Mouse (Mus musculus) liver, adult 2 months (tissue): ENCODE results near the gene Il13. TPM values are rescaled to one million over a fixed set of nuclear protein-coding genes. Genes with fewer than 3 reads are reported as not detected.

Source experiments
- DNase-seq: peaks from one replicate; pipeline ENCODE4 v3.0.0-alpha.2; 2011; ENCODE audit warnings: low read depth, low spot score; ENCODE audit errors: extremely low read depth
- H3K27ac ChIP-seq: fragments of 200-500 bp; replicated peaks from 2 replicates; pipeline ENCODE4 v1.5.1; 2012; ENCODE audit warnings: low read depth, mild to moderate bottlenecking, control low read depth, inconsistent platforms, low read length; ENCODE audit not compliant: insufficient read depth
- H3K27me3 ChIP-seq: fragments of 200-500 bp; 2 replicates; pipeline ENCODE4 v1.6.1; 2012; ENCODE audit warnings: mild to moderate bottlenecking, moderate library complexity, low read length, inconsistent platforms; ENCODE audit not compliant: control insufficient read depth, insufficient read depth
- H3K36me3 ChIP-seq: fragments of 200-500 bp; 2 replicates; pipeline ENCODE4 v1.6.1; 2012; ENCODE audit warnings: low read length, inconsistent platforms; ENCODE audit not compliant: control insufficient read depth, insufficient read depth
- H3K4me1 ChIP-seq: fragments of 200-500 bp; 2 replicates; pipeline ENCODE4 v1.6.1; 2011; ENCODE audit warnings: low read length; ENCODE audit not compliant: control insufficient read depth, insufficient read depth
- H3K4me3 ChIP-seq: fragments of 200-500 bp; 2 replicates; pipeline ENCODE4 v1.5.1; 2011; ENCODE audit warnings: low read depth, mild to moderate bottlenecking, control low read depth, low read length, moderate library complexity; ENCODE audit not compliant: insufficient read depth
- H3K79me2 ChIP-seq: fragments of 200-500 bp; 2 replicates; pipeline ENCODE4 v1.6.1; 2012; ENCODE audit warnings: inconsistent platforms, mild to moderate bottlenecking, low read length, moderate library complexity; ENCODE audit not compliant: control insufficient read depth, insufficient read depth
- H3K9ac ChIP-seq: fragments of 200-500 bp; 2 replicates; pipeline ENCODE4 v1.6.1; 2012; ENCODE audit warnings: low read depth, mild to moderate bottlenecking, control low read depth, inconsistent platforms, low read length
- CTCF ChIP-seq: fragments of 200-500 bp; IDR thresholded peaks from 2 replicates; pipeline ENCODE4 v1.5.1; 2011; ENCODE audit warnings: low read depth, low read length, control low read depth
- POLR2A ChIP-seq: fragments of 200-500 bp; IDR thresholded peaks from 2 replicates; pipeline ENCODE4 v1.6.1; 2011; ENCODE audit warnings: low read length, control low read depth; ENCODE audit not compliant: insufficient read depth; ENCODE audit errors: extremely low read depth
- WGBS: fragments of 180-500 bp; shearing (Covaris S2); methylation state at CpG from one replicate; pipeline ENCODE4 v1.1.7; 2018; 5-methylcytosine and 5-hydroxymethylcytosine counted together
- polyA plus RNA-seq: library from polyadenylated mRNA; depleted of rRNA; stranded (reverse); fragments of >200 nt; gene quantifications from 2 replicates; pipeline ENCODE4 v1.2.3, GENCODE M21; 2012
- total RNA-seq: library from RNA; depleted of rRNA; stranded (reverse); fragments of >200 nt; gene quantifications from 2 replicates; pipeline ENCODE4 v1.2.3, GENCODE M21; 2014

Gene Il13
- total and polyA plus RNA-seq, 2 experiments: not detected

- H3K36me3 ChIP-seq: peaks cover 25% of the 10 kb centered on the region
Observed at GRCm38 (mm10) chr11:53664091-53664490, 29.6 kb upstream of the Il13 start.

DNA sequence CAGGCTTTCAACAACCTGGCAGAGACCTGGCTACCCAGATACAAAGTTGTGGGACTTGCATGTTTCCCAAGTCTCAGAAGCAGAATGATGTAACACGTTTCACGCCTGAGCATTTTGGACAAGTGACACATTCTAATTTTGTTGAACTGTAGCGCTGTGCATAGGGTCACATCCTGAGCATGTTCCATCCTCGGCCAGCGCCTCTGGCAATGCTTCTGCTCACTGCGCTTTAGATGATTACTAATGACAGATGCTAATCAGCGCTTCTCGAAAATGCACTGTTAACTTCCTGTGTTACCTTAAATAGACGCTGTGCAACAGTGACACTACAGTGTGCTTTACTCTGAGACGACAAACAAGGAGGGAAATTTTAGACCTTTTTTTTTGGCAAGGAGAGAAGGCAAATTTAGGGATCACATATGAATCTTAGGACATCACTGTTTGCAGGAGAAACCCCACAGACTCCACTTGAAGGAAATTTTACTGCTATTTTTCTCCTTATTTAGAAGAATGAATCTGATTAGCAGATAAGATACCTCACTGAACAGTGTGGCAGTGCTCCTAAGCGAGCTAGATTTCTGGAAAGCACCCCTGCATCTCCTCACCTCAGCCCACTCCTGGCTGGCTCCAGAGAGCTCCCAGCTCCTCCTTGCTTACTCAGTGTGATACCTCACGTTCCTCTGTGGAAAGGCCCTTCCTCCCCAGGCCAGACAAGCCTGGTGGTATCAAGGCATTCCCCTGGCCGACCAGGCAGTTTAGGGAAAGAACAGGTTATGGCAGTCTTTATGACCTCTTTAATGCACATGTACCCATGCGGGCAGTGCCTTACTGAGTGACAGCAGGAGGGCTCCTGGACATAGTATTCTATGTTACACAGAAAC is 28.5 kb upstream of the Il13 start:
- Histone ChIP-seq H3K9ac (no peak overlapping the region), H3K4me3 (no peak overlapping the region), H3K27ac (no peak overlapping the region), H3K79me2 (0 out of 2 replicates have a peak, but pooled peaks cover 2% of the 10 kb centered on the region), H3K36me3 (peaks cover 17% of the 10 kb centered on the region), H3K4me1 (no peaks in the 10 kb centered on the region), H3K27me3 (no peaks in the 10 kb centered on the region)
- 73% methylated on average over 14 of the region's 14 CpGs for WGBS
- no peak for DNase-seq
- TF ChIP-seq CTCF (no peak), POLR2A (no peak)

More at GRCm38 (mm10) chr11:53664091-53664490, 29.6 kb upstream of the Il13 start:
- Histone ChIP-seq H3K4me1 (no peaks in the 10 kb centered on the region), H3K27ac (no peak overlapping the region), H3K27me3 (no peaks in the 10 kb centered on the region), H3K79me2 (0 out of 2 replicates have a peak, but pooled peaks cover 2% of the 10 kb centered on the region), H3K9ac (no peak overlapping the region), H3K4me3 (no peak overlapping the region)
- DNase-seq: peak; percentile 41
- WGBS: 70% methylated on average over 5 of the region's 5 CpGs
- TF ChIP-seq POLR2A (no peak), CTCF (no peak)

DNA sequence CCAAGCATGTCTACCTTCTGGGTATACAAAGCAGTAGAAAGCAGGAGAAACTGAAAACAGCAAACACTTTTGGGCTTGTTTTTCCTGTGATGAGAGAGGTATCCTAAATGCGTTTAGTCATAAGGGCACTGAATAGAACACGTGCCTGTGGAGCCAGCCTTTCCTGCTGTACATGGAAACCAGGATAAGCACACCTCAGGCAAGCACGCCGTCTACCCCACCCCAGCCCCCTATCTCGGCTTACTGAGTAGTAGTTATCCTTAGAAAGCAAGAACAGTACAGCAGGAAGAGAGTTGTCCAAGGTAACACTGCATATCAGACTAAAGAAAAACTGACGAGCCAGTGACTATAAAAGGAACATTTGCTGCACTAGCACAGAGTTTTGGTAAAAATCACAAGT is 23.3 kb upstream of the Il13 start:
- H3K4me1 ChIP-seq: no peaks in the 10 kb centered on the region
- H3K27me3 ChIP-seq: no peaks in the 10 kb centered on the region
- H3K9ac ChIP-seq: no peak overlapping the region
- H3K27ac ChIP-seq: no peak overlapping the region
- 0 out of 2 replicates have a peak, but pooled peaks cover 2% of the 10 kb centered on the region for H3K79me2 ChIP-seq
- H3K4me3 ChIP-seq: no peak overlapping the region
- H3K36me3 ChIP-seq: peaks cover 5% of the 10 kb centered on the region
- 90% methylated on average over 6 of the region's 6 CpGs for WGBS
- DNase-seq: no peak
- TF ChIP-seq POLR2A (no peak), CTCF (no peak)

GRCm38 (mm10) chr11:53657381-53657780 is 22.9 kb upstream of the Il13 start:
- Histone ChIP-seq H3K36me3 (peaks cover 4% of the 10 kb centered on the region), H3K4me3 (no peak overlapping the region), H3K79me2 (0 out of 2 replicates have a peak, but pooled peaks cover 2% of the 10 kb centered on the region), H3K9ac (no peak overlapping the region), H3K4me1 (no peaks in the 10 kb centered on the region), H3K27ac (no peak overlapping the region), H3K27me3 (no peaks in the 10 kb centered on the region)
- no peak for TF ChIP-seq POLR2A
- no peak for TF ChIP-seq CTCF
- no peak for DNase-seq
- 96% methylated on average over 8 of the region's 8 CpGs for WGBS

- no peak overlapping the region for H3K27ac ChIP-seq
- no peaks in the 10 kb centered on the region for H3K4me1 ChIP-seq
- 0 out of 2 replicates have a peak, but pooled peaks cover 2% of the 10 kb centered on the region for H3K79me2 ChIP-seq
- DNase-seq: no peak
- 86% methylated on average over 9 of the region's 9 CpGs for WGBS
- no peak overlapping the region for H3K4me3 ChIP-seq
- no peak for TF ChIP-seq CTCF
- no peak for TF ChIP-seq POLR2A
- no peak overlapping the region for H3K9ac ChIP-seq
- peaks cover 7% of the 10 kb centered on the region for H3K36me3 ChIP-seq
- H3K27me3 ChIP-seq: no peaks in the 10 kb centered on the region
Observed at GRCm38 (mm10) chr11:53656558-53657202, 22.2 kb upstream of the Il13 start.
